Mouse (Mus musculus) layer of hippocampus, adult 8-10 months (tissue): ENCODE data around the gene Tead1. TPM values are rescaled to one million over a fixed set of nuclear protein-coding genes. Genes with fewer than 3 reads are reported as not detected.

Source experiments
- DNase-seq, 2 experiments: peaks; one replicate each; pipeline ENCODE4 v3.0.0; 2022; ENCODE audit warnings: low spot score in 2 of 2
- total RNA-seq, 4 experiments: library from RNA; stranded (reverse); gene quantifications; 2 replicates each; pipeline ENCODE4 v1.2.4; 2022

The Tead1 gene
- total RNA-seq, 4 experiments from 2014 or later, result 19.8 to 37.6 (median 27.3) TPM

GRCm38 (mm10) chr7:112852149-112852839, 173.2 kb downstream of the Tead1 start:
- no peak for DNase-seq

GRCm38 (mm10) chr7:112853857-112854256, 174.7 kb downstream of the Tead1 start:
- no peak for DNase-seq

- DNase-seq, result no peak
Observed at GRCm38 (mm10) chr7:112854516-112854915, 175.4 kb downstream of the Tead1 start.

DNA sequence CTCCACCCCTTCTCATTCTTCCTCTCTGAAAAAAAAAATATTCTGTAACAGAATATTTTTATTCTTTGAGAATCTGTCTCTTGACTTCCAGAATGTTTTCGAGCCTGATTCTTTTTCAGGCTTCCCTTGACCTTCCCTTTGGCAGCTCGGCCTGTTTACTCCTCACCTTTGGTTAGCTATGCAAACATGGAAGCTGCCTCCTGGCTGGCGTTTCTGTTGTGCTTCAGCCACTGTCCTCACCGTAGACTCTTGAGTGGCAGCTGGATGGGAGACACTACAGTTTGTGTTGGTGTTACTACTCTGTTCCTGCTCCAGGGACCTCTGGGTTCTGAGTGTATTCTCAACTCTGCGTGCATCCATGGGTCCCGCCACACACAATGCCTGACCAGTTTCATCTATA, 176.3 kb downstream of the Tead1 start:
- DNase-seq, result no peak

GRCm38 (mm10) chr7:112856121-112856571, 177.0 kb downstream of the Tead1 start:
- peak in 1 of 2 experiments; percentile 41 for DNase-seq

- no peak for DNase-seq
Observed at GRCm38 (mm10) chr7:112856583-112856982, 177.5 kb downstream of the Tead1 start.

DNA sequence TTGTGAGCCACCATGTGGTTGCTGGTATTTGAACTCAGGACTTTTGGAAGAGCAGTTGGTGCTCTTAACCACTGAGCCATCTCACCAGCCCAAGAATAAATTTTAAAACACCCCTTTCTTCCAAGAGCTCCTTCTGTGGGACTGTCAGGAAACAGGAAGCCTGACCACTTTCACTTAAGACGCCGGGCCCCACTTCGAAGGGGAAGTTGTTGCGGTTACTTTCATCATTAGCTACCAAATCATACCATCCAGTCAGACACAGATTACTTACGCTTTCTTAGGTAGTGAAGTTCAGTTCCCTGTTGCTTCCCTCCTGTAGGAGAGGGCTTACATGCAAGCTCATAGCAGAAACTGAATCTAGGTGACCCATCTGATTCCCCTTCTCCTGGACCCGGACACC, 180.8 kb downstream of the Tead1 start:
- no peak for DNase-seq

- DNase-seq, result peak; percentile 84 to 90
Observed at GRCm38 (mm10) chr7:112862086-112862485, 183.0 kb downstream of the Tead1 start.

DNA sequence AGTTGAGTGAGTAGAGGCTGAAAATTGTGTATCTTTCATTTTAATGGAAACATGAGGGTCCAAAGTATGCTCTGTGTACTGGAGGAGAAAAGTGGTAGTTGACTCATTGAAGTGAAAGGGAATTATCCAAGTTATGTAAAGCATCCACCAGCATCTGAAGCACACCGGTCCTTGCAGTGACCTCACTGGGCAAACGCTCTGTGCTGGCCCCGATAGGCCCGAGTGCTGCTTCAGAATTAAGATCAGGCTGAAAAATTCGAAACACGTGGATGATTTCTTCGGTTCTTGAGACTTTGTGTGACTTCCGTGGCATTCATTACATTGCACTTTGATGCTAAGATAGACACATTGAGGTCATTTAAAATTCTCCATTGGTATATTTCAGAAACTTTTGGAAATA, 185.1 kb downstream of the Tead1 start:
- no peak for DNase-seq

DNA sequence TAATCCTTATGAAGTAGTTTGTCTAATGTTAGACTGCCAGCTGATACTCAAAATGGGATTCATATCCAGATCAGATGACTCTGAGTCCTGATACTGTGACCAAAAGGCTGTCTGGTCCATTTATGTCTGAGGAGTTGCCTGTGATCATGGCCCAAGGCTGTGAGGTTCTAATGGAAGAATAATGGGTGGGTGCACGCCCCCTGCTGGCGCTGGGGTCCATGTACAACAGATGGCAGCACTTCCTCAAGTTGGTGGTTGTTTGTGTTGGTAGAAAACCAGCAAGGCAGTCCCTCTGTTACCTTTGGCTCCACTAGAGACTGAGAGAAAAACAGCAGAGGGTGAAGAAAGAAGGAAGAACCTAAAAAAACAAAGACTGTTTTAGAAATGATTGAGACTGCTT, 186.6 kb downstream of the Tead1 start:
- DNase-seq, result peak; percentile 54 to 73

- DNase-seq, result peak in 1 of 2 experiments; percentile 76
Observed at GRCm38 (mm10) chr7:112868551-112869465, 189.7 kb downstream of the Tead1 start.

GRCm38 (mm10) chr7:112871752-112872151, 192.6 kb downstream of the Tead1 start:
- DNase-seq, result no peak

GRCm38 (mm10) chr7:112872435-112873196, 193.5 kb downstream of the Tead1 start:
- no peak for DNase-seq

GRCm38 (mm10) chr7:112876128-112876527, 197.0 kb downstream of the Tead1 start:
- no peak for DNase-seq

DNA sequence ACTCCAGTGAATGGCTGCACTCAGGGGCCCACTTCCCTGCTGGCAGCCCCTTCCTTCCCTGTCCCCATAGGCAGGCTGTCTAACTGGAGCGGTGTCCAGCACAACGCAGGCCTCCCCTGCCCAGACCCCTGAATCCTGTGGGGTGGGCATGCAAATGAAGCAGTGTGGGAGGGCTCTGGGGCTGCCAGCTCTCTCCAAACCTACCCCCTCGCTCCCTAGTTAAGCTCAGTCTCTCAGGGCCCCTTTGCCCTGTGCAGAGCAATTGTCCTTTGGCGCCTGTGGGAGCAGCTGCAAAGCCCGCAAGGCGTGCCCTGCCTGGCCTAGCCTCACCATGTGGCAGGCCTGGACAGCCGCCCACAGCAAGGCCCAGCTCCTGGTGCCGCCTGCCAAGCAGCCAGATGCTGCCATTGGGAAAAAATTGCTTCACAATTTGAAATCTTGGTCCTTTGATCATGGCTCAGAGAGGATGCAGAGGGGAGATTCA, 204.7 kb downstream of the Tead1 start:
- DNase-seq, result peak; percentile 61 to 68

DNA sequence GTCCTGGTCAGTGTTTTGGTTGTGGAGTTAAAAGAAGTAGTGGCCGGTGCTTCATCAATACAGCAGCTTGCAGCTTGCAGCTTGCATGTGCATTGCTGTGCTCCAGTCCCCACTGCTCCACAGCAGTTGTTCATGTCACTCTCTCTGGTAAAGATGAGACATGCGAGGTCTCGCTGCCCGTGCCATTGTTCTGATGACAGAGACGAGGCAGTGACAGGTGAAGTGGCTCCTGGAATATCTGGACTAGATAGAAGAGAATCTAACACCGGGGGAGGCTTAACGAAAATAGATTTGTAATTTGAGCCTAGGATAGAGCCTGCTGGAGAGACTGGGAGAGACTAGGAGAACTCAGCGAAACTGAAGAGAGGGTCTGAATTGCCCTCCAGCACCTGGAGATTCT, 206.4 kb downstream of the Tead1 start:
- DNase-seq, result no peak

DNA sequence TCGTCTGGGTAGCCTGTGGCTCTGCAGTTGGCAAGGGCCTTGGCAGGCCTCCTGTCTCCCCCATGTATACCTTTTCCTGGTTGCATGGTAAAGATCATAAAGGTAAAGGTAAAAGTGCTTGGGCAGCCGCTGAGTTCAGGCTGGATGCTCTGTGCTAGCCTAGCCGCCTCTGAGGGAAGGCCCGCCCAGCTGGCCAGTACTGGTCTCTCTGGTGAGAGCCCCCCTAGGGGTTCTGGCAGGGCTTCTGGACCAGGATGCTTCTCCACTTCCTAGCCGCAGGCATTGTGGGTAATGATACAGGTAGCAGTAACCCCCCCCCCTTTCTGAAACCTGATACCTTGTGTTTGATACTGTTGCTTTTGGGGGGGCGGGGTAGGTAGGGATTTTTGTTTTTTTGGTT, 212.8 kb downstream of the Tead1 start:
- no peak for DNase-seq

- DNase-seq, result no peak
Observed at GRCm38 (mm10) chr7:112892595-112892994, 213.5 kb downstream of the Tead1 start.

- no peak for DNase-seq
Observed at GRCm38 (mm10) chr7:112896363-112896762, 217.2 kb downstream of the Tead1 start.

DNA sequence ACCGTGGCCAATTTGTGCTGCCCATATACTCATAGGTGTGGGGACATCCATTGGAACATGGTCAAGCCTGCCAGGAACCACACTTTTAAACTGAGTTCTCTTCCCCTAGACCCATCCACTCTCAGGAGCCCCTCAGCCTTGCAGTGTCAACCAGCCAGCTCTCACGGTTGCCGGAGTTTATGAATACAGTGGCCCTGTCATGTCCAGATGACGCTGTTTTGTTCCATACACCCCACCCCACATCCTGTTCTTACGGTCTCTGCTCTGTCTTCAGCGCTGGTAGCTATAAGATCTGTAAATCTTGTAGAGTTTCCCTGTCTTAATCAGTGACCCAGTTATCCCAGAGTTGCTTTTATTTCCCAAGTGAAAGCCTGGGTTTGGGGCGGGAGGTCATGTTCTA, 222.6 kb downstream of the Tead1 start:
- no peak for DNase-seq

GRCm38 (mm10) chr7:112906848-112907247, 227.7 kb downstream of the Tead1 start:
- DNase-seq, result no peak

DNA sequence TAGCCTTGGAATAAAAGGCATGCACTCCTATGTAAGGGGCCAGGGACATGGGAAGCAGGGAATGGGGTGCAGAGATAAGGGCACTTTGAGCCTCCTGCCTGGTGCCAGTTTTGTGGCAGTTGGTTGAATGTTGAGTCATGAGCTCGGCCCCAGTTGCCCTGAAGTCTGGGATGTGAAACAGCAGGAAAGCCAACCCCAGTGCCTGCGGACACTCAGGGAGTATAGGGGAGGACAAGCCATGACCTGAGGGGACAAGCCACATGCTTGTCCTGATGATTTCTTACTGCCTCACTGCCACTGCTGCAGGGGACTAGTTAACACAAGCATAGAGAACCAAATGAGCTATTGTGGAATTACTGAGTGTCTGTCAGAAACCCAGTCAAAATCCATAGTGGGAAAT, 228.3 kb downstream of the Tead1 start:
- DNase-seq, result no peak
